Mouse (Mus musculus) erythroblast, embryonic 14.5 days (primary cell): Measurements from ENCODE around the gene Mertk. TPM values are rescaled to one million over a fixed set of nuclear protein-coding genes. Genes with fewer than 3 reads are reported as not detected.

ENCODE experiments used
- H3K27me3 ChIP-seq: 2 replicates; pipeline ENCODE4 v1.6.1; 2012; ENCODE audit warnings: inconsistent platforms; ENCODE audit not compliant: control insufficient read depth
- H3K36me3 ChIP-seq: 2 replicates; pipeline ENCODE4 v1.6.1; 2012; ENCODE audit warnings: mild to moderate bottlenecking, inconsistent platforms; ENCODE audit not compliant: control insufficient read depth
- H3K4me1 ChIP-seq: 2 replicates; pipeline ENCODE4 v1.6.1; 2012; ENCODE audit warnings: inconsistent platforms; ENCODE audit not compliant: control insufficient read depth
- H3K4me3 ChIP-seq: replicated peaks from 2 replicates; pipeline ENCODE3; 2012; ENCODE audit warnings: moderate library complexity, mild to moderate bottlenecking, inconsistent platforms
- H3K9me3 ChIP-seq: 2 replicates; pipeline ENCODE4 v1.6.1; 2012; ENCODE audit warnings: low read length, inconsistent platforms, mixed read lengths; ENCODE audit not compliant: control insufficient read depth
- GATA1 ChIP-seq: IDR thresholded peaks from 2 replicates; pipeline ENCODE4 v1.6.1; 2012; ENCODE audit warnings: low read length, inconsistent platforms, mixed read lengths
- TAL1 ChIP-seq: IDR thresholded peaks from 3 replicates; pipeline ENCODE4 v1.6.1; 2012; ENCODE audit warnings: low read length, inconsistent platforms, mixed read lengths
- polyA plus RNA-seq: library from polyadenylated mRNA; stranded (reverse); fragments of >175 nt; gene quantifications from 2 replicates; pipeline ENCODE4 v1.2.3, GENCODE M21; 2012

Mertk gene
- polyA plus RNA-seq, 1 experiment: 0.04 TPM

DNA sequence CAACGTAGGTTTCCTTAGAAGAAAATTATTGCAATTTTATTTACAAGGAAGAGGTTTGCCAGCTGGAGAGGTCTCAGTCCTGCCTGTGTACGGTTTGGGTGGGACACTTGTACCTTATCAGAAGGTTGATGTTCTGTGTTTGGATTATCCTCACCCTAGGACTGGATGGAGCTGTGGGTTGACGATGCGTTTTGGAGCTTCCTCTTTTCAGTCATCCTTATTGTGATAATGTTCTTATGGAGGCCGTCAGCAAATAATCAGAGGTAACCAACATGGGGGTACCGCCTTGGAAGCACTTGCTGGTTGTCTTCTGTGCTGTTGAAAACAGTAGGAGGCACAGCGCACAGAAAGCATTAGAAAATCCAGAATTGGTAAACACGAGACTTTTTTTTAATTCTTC lies 143.7 kb downstream of the Mertk start:
- Histone ChIP-seq H3K27me3 (no peaks in the 10 kb centered on the region), H3K36me3 (peaks cover 36% of the 10 kb centered on the region), H3K9me3 (no peaks in the 10 kb centered on the region), H3K4me3 (no peak overlapping the region), H3K4me1 (no peaks in the 10 kb centered on the region)
- no peak for TF ChIP-seq TAL1
- no peak for TF ChIP-seq GATA1

DNA sequence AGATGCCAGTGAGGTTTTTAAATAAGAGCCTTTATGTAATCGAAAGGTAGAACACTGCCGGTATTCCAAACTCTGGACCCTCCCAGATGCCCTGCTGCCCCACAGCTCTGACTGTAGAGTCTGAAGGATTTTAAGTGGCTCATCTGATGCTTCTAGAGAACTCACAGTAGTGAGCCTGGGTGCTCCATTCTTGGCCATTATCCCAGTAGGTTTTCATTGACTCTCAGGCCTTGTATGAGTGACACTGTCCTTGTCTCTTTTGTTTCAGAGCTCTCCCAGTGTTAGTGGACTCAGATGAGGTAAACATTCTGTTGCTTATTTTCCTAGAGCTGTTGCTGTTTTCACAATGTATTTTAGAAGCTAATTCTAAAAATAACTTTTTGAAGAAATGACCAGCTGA lies 151.3 kb downstream of the Mertk start:
- Histone ChIP-seq H3K27me3 (no peaks in the 10 kb centered on the region), H3K4me3 (no peak overlapping the region), H3K4me1 (no peaks in the 10 kb centered on the region), H3K36me3 (peaks cover 40% of the 10 kb centered on the region), H3K9me3 (no peaks in the 10 kb centered on the region)
- TF ChIP-seq GATA1 (no peak), TAL1 (no peak)

Other genes with a start within 250 kb of the Mertk start
- gene Spdye4c, start 107.7 kb upstream of the Mertk start, polyA plus RNA-seq: not detected in 2 replicates
- gene Anapc1, start 11.6 kb upstream of the Mertk start, polyA plus RNA-seq: 2.4 and 2.8 TPM in 2 replicates
- gene Tmem87b, start 119.2 kb downstream of the Mertk start, polyA plus RNA-seq: 0.05 and 0.08 TPM in 2 replicates
- gene Fbln7, start 164.0 kb downstream of the Mertk start, polyA plus RNA-seq: not detected in 2 replicates
- gene Zc3h8, start 245.1 kb downstream of the Mertk start, polyA plus RNA-seq: not detected in 2 replicates